Mouse (Mus musculus): ENCODE data around the gene Slc35b4. TPM values are rescaled to one million over a fixed set of nuclear protein-coding genes. Genes with fewer than 3 reads are reported as not detected.
A peak's percentile ranks its signal among the peaks of the same experiment; 100 is the strongest.

The Slc35b4 gene
- polyA plus RNA-seq, 1 experiment from 2014 or later, result 47.8 TPM

GRCm38 (mm10) chr6:34187273-34187863 is 10.5 kb upstream of the Slc35b4 start:
- no peak for ATAC-seq (ENCODE audit: insufficient number of reproducible peaks, low FRiP score, low TSS enrichment, low read depth)
- no peak overlapping the region for H3K4me3 ChIP-seq
- H3K36me3 ChIP-seq, result no peaks in the 10 kb centered on the region
- H3K9ac ChIP-seq, result no peak overlapping the region
- H3K27me3 ChIP-seq, result no peaks in the 10 kb centered on the region
- no peaks in the 10 kb centered on the region for H3K9me3 ChIP-seq
- H3K27ac ChIP-seq, result no peak overlapping the region
- H3K4me2 ChIP-seq, result no peak overlapping the region
- WGBS, result 49% methylated on average over 2 of the region's 2 CpGs
- no peaks in the 10 kb centered on the region for H3K4me1 ChIP-seq

- Histone ChIP-seq H3K4me3 (no peak overlapping the region), H3K9me3 (no peaks in the 10 kb centered on the region), H3K27ac (no peak overlapping the region), H3K4me1 (no peaks in the 10 kb centered on the region), H3K9ac (no peak overlapping the region), H3K36me3 (no peaks in the 10 kb centered on the region), H3K27me3 (no peaks in the 10 kb centered on the region), H3K4me2 (no peak overlapping the region)
- 79% methylated on average over 3 of the region's 3 CpGs for WGBS
- no peak for ATAC-seq (ENCODE audit: insufficient number of reproducible peaks, low FRiP score, low TSS enrichment, low read depth)
Measured at GRCm38 (mm10) chr6:34183326-34183725, 6.4 kb upstream of the Slc35b4 start.

GRCm38 (mm10) chr6:34181961-34182360 is 5.0 kb upstream of the Slc35b4 start:
- H3K4me3 ChIP-seq, result no peak overlapping the region
- WGBS, result 89% methylated on average over 3 of the region's 3 CpGs
- H3K27ac ChIP-seq, result no peak overlapping the region

GRCm38 (mm10) chr6:34179911-34180310 is 3.0 kb upstream of the Slc35b4 start:
- H3K4me3 ChIP-seq, result no peak overlapping the region
- ATAC-seq (ENCODE audit: insufficient number of reproducible peaks, low FRiP score, low TSS enrichment, low read depth), result no peak
- no peaks in the 10 kb centered on the region for H3K9me3 ChIP-seq
- H3K9ac ChIP-seq, result no peak overlapping the region
- H3K36me3 ChIP-seq, result no peaks in the 10 kb centered on the region
- H3K27ac ChIP-seq, result no peak overlapping the region
- peaks cover 5% of the 10 kb centered on the region; the same call in 1 of the 2 replicates for H3K4me1 ChIP-seq
- no peaks in the 10 kb centered on the region for H3K27me3 ChIP-seq
- WGBS, result 74% methylated on average over 4 of the region's 4 CpGs
- no peak overlapping the region for H3K4me2 ChIP-seq

More at GRCm38 (mm10) chr6:34181961-34182360, 5.0 kb upstream of the Slc35b4 start:
- Histone ChIP-seq H3K4me1 (no peaks in the 10 kb centered on the region), H3K27me3 (no peaks in the 10 kb centered on the region), H3K9ac (no peak overlapping the region), H3K4me2 (no peak overlapping the region), H3K36me3 (no peaks in the 10 kb centered on the region), H3K9me3 (no peaks in the 10 kb centered on the region)
- ATAC-seq (ENCODE audit: insufficient number of reproducible peaks, low FRiP score, low TSS enrichment, low read depth), result no peak

GRCm38 (mm10) chr6:34179007-34179406 is 2.1 kb upstream of the Slc35b4 start:
- no peak for ATAC-seq (ENCODE audit: insufficient number of reproducible peaks, low FRiP score, low TSS enrichment, low read depth)
- Histone ChIP-seq H3K27me3 (no peaks in the 10 kb centered on the region), H3K36me3 (no peaks in the 10 kb centered on the region), H3K4me2 (no peak overlapping the region), H3K27ac (no peak overlapping the region), H3K9ac (no peak overlapping the region), H3K4me3 (no peak overlapping the region), H3K9me3 (no peaks in the 10 kb centered on the region), H3K4me1 (peaks cover 5% of the 10 kb centered on the region; the same call in 1 of the 2 replicates)
- WGBS, result 83% methylated on average over 3 of the region's 3 CpGs

GRCm38 (mm10) chr6:34176111-34176863 is 624 bp downstream of the Slc35b4 start:
- Histone ChIP-seq H3K27me3 (no peaks in the 10 kb centered on the region), H3K4me1 (peaks cover 5% of the 10 kb centered on the region; the same call in 1 of the 2 replicates), H3K9me3 (no peaks in the 10 kb centered on the region), H3K4me2 (peak overlapping the region; percentile 56), H3K4me3 (peak overlapping the region; percentile 91), H3K9ac (peak overlapping the region; percentile 83), H3K36me3 (no peaks in the 10 kb centered on the region), H3K27ac (peak overlapping the region; percentile 86)
- peak; percentile 72 for ATAC-seq (ENCODE audit: insufficient number of reproducible peaks, low FRiP score, low TSS enrichment, low read depth)
- WGBS, result 2% methylated on average over 29 of the region's 29 CpGs

GRCm38 (mm10) chr6:34174715-34175114 is 2.2 kb downstream of the Slc35b4 start:
- Histone ChIP-seq H3K9ac (no peak overlapping the region), H3K9me3 (no peaks in the 10 kb centered on the region), H3K36me3 (peaks cover 7% of the 10 kb centered on the region; the same call in 1 of the 2 replicates), H3K4me1 (peaks cover 5% of the 10 kb centered on the region; the same call in 1 of the 2 replicates), H3K27ac (no peak overlapping the region), H3K4me2 (no peak overlapping the region), H3K27me3 (no peaks in the 10 kb centered on the region), H3K4me3 (no peak overlapping the region)
- 86% methylated on average over 8 of the region's 8 CpGs for WGBS
- no peak for ATAC-seq (ENCODE audit: insufficient number of reproducible peaks, low FRiP score, low TSS enrichment, low read depth)

- H3K4me3 ChIP-seq, result no peak overlapping the region
- peaks cover 5% of the 10 kb centered on the region; the same call in 1 of the 2 replicates for H3K4me1 ChIP-seq
- no peak overlapping the region for H3K27ac ChIP-seq
- H3K9me3 ChIP-seq, result no peaks in the 10 kb centered on the region
- H3K27me3 ChIP-seq, result no peaks in the 10 kb centered on the region
- ATAC-seq (ENCODE audit: insufficient number of reproducible peaks, low FRiP score, low TSS enrichment, low read depth), result no peak
- WGBS, result 86% methylated on average over 12 of the region's 12 CpGs
- H3K36me3 ChIP-seq, result peaks cover 17% of the 10 kb centered on the region
- H3K4me2 ChIP-seq, result no peak overlapping the region
- no peak overlapping the region for H3K9ac ChIP-seq
Measured at GRCm38 (mm10) chr6:34173251-34173650, 3.7 kb downstream of the Slc35b4 start.

- Histone ChIP-seq H3K27ac (no peak overlapping the region), H3K27me3 (no peaks in the 10 kb centered on the region)
- 85% methylated on average over 12 of the region's 12 CpGs for WGBS
Measured at GRCm38 (mm10) chr6:34171748-34172457, 5.0 kb downstream of the Slc35b4 start.

GRCm38 (mm10) chr6:34170844-34171494 is 5.9 kb downstream of the Slc35b4 start:
- no peaks in the 10 kb centered on the region for H3K9me3 ChIP-seq
- H3K4me1 ChIP-seq, result peaks cover 4% of the 10 kb centered on the region; the same call in 1 of the 2 replicates
- no peak overlapping the region for H3K9ac ChIP-seq
- H3K27ac ChIP-seq, result no peak overlapping the region
- no peak for ATAC-seq (ENCODE audit: insufficient number of reproducible peaks, low FRiP score, low TSS enrichment, low read depth)
- peaks cover 35% of the 10 kb centered on the region for H3K36me3 ChIP-seq
- 79% methylated on average over 7 of the region's 7 CpGs for WGBS
- H3K4me3 ChIP-seq, result no peak overlapping the region
- H3K4me2 ChIP-seq, result no peak overlapping the region
- no peaks in the 10 kb centered on the region for H3K27me3 ChIP-seq

More at GRCm38 (mm10) chr6:34171748-34172457, 5.0 kb downstream of the Slc35b4 start:
- no peak for ATAC-seq (ENCODE audit: insufficient number of reproducible peaks, low FRiP score, low TSS enrichment, low read depth)
- peaks cover 5% of the 10 kb centered on the region; the same call in 1 of the 2 replicates for H3K4me1 ChIP-seq
- no peaks in the 10 kb centered on the region for H3K9me3 ChIP-seq
- no peak overlapping the region for H3K4me2 ChIP-seq
- peaks cover 26% of the 10 kb centered on the region for H3K36me3 ChIP-seq
- H3K4me3 ChIP-seq, result no peak overlapping the region
- H3K9ac ChIP-seq, result no peak overlapping the region

- no peak overlapping the region for H3K9ac ChIP-seq
- no peaks in the 10 kb centered on the region for H3K4me1 ChIP-seq
- no peak overlapping the region for H3K27ac ChIP-seq
- H3K36me3 ChIP-seq, result peaks cover 47% of the 10 kb centered on the region
- no peak overlapping the region for H3K4me2 ChIP-seq
- H3K27me3 ChIP-seq, result no peaks in the 10 kb centered on the region
- no peak overlapping the region for H3K4me3 ChIP-seq
- no peaks in the 10 kb centered on the region for H3K9me3 ChIP-seq
- 86% methylated on average over 3 of the region's 3 CpGs for WGBS
- no peak for ATAC-seq (ENCODE audit: insufficient number of reproducible peaks, low FRiP score, low TSS enrichment, low read depth)
Measured at GRCm38 (mm10) chr6:34168834-34169233, 8.1 kb downstream of the Slc35b4 start.
